Mouse (Mus musculus) adrenal gland, postnatal 25 days (tissue): ENCODE data around the gene Zfhx3. TPM values are rescaled to one million over a fixed set of nuclear protein-coding genes. Genes with fewer than 3 reads are reported as not detected.

Experiments
- DNase-seq: peaks from one replicate; pipeline ENCODE4 v3.0.0; 2021; ENCODE audit warnings: mixed read lengths
- total RNA-seq: library from RNA; stranded (reverse); gene quantifications from 2 replicates; pipeline ENCODE4 v1.2.3, GENCODE M21; 2021

The Zfhx3 gene
- total RNA-seq, 1 experiment from 2014 or later: 56.3 TPM

DNA sequence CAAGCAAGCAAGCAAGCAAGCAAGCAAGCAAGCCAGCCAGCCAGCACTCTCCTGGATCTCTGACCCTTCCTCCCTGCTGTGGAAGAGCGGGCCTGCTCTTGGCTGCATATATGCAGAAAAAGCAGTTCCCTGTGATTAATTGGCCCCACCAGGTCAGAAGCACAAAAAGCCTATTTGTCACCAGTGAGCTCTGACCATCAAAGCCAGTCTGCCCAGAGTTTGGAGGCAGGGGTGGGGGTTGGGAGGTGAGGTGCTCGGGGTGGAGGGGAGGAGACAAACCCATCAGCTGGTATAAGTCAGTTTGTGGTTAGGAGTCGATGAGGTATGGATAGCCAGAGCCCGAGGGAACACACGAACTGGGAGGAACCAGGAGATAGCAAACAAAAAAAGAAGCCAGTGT is 421.0 kb downstream of the Zfhx3 start:
- no peak for DNase-seq

DNA sequence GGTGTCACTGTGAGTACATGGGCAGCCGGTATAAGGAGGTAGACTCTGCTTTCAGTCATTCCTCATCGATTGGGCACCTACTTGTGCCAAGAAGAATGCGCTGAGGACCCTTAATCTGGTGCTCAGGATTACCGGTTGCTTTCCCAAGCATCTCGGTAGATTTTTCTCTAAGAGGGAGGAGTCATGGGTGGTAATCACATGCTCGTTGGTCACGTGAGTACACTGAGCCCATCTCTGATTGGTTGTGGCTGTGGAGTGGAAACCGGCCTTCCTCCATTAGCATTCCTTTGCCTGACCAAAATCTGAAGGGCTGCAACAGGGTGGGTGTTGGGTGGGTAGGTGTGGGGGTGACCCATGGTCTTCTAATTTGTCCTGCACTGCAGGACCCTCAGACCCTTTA is 421.4 kb downstream of the Zfhx3 start:
- no peak for DNase-seq

DNA sequence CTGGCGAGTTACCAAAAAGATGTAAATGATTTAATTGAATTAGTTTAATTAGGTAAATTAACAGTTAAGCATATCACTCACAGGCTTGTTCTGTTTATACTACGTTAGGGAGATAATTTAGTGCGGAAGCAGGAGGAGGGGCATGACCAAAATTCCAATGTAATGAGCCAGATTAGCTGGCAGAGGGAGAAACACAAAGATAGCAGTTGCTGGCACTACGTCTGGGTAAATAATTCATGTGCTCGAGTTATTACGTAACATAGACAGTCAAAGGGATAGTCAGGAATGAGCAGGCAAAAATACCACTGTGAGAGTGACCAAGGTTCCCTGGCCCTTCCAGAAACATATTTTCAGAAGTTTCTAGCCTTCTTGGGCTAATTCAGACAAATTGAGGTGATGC is 426.6 kb downstream of the Zfhx3 start:
- DNase-seq: peak; percentile 11

- no peak for DNase-seq
Measured at GRCm38 (mm10) chr8:108370731-108371130, 428.3 kb downstream of the Zfhx3 start.

DNA sequence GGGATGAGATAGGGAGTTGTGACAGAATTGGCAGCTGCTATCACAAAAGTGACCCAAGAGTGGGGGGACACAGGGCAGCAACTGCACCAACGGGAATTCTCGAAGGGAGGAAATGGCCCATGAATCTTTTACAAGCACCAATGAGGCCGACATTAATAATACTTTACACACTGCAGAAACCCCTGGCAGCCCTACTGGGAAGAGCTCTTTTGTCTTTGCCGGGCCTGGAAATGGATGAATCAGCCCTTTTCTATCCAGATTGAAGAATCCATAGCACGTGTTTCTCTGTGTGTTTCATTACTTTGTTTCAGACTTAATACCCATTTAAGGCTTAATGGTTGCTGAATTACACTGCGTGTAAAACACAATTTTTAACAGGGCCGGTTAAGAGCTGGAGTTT is 430.6 kb downstream of the Zfhx3 start:
- no peak for DNase-seq

- DNase-seq: no peak
Measured at GRCm38 (mm10) chr8:108378036-108378435, 435.6 kb downstream of the Zfhx3 start.

DNA sequence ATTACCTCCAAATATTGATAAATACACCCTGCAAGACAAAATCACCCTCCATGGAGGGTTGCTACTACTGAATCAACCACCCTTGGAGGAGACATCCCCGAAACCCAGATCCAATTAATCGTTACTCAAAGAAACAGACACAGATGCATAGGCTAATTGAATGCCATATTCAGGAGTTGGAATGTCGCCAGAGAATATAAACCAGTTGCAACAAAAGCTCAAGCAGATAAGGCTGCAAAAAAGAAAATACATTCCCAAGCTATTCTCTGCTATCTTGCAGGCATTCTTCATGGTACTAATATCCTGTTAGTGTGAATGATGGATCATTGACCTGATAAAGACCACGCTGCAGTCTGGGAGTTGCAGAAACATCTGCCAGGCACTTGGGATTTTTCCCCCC is 440.7 kb downstream of the Zfhx3 start:
- no peak for DNase-seq

GRCm38 (mm10) chr8:108387160-108387912 is 444.9 kb downstream of the Zfhx3 start:
- DNase-seq: peak; percentile 60

DNA sequence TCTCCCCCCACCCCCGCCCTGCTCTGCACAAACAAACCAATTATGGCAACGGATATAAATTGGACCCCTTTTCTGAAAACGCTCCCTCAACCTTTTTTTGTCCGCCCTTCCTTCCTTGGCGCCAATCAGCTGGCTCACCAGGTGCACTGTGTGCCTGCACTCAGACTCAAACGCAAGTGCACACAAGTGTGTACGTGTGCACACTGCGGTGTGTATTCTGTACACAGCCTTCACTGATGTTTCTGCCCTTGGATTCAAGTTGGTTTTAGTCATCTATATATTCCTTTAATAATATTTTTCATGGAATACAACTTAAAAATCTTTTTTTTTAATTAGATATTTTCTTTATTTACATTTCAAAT is 445.4 kb downstream of the Zfhx3 start:
- DNase-seq: no peak

DNA sequence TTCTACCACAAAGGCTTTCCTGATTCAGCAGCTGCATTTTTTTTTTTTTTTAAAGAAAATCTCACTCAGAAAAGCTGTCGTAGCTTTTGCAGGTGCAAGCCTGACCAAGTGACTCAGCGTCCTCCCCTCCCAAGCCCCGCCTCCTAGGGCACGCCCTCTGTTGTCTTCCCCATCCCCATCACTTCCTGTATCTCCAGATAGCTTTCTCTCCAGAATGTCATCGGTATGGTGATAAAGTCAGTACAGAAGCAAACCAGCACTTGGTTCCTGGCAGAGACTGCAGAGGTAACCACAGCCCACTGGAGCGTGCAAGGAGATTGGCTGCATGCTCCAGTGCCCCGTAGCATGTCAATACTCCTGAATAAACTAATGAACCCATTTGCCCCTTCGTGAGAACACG is 450.5 kb downstream of the Zfhx3 start:
- DNase-seq: no peak

DNA sequence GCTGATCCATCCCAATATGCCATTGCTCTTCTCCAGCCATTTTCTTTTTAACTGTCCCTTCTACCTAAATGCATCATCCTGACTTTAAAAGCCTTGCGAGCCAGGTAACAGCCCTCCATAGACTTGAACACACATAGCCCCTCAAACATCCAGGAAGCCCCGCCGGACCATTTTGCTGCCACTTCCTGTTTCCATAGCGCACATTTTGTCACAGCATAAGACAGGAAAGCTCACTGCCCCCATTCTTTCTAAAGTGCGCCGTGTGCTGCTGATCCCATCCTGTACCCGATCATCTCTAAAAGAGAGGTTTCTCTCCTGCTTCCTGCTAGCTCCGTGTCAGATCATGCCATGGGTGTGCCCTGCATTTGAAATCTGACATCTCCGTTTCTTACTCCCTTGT is 459.7 kb downstream of the Zfhx3 start:
- no peak for DNase-seq

DNA sequence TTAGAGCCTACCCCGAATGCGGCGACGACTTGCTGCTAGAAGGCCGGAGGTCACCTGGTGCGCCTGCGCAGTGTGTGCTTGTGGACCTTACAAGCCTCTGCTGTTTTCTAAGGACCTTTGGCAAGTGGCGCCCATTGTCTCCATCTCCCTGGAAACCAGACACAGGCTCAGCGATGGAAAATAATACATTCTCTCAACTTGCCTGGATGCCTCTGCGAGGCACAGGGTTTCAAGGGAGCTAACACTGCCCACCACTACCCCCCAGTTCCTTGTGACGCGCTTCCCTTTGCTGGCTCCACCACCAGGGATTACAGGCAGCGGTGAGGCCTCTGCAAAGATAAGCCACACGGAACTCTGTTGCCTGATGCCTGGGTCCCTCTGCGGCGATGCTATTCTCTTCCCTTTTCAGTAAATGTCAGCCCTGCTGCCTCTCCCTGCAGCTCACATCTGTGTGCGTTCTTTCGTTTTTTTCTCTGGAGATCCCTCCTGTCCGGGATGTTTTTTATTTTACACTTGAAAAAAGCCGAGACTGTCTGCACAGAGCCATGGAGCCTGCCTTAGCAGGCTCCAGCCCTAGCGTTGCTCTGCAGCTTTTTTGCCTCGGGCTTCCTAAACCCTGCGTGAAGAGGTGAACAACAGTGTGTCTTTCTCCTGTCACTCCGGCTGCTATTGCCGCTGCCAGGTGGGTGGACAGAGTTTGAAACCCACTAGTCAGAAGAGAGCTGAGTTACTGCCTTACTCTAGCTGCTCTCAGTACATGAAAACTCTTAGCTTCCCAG is 464.5 kb downstream of the Zfhx3 start:
- no peak for DNase-seq

- no peak for DNase-seq
Measured at GRCm38 (mm10) chr8:108419162-108419844, 476.9 kb downstream of the Zfhx3 start.

- no peak for DNase-seq
Measured at GRCm38 (mm10) chr8:108422521-108422920, 480.1 kb downstream of the Zfhx3 start.

DNA sequence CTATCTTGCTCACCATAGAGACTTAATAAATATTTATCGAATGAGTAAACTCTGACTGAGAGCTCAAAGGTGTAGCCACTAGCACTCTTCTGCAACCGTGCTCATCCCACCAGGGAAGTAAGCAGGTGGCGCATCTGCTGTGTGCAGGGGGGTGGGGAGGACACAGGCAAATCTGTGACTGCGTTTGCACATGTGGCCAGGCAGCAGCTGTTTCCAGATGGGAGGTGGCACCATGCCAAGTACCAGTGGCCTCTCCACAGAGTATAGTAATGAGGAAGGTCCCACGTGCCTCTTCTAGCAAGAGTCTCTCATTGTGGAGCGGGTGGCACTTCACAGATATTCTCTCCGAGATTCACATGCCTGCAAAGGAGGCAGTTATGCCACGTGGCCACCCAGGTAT is 481.9 kb downstream of the Zfhx3 start:
- DNase-seq: no peak

DNA sequence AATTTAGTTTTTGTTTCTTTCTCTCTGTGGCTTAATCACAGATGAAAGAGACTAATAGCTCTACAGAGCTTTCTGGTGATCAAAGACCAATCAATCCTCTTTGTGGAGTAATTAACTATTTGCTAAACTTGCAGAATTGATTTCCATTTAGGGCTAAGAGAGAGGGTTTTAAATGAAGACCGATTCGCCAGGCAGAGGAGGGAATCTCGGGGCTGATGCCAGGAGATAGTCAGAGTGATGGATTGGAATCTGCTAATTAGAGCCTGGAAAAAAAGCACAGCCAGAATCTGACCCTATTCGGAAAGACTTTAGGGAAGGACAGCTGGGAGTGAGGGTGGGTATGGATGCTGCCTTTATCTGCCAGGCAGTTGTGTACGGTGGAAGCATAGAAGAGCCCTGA is 490.9 kb downstream of the Zfhx3 start:
- DNase-seq: no peak

DNA sequence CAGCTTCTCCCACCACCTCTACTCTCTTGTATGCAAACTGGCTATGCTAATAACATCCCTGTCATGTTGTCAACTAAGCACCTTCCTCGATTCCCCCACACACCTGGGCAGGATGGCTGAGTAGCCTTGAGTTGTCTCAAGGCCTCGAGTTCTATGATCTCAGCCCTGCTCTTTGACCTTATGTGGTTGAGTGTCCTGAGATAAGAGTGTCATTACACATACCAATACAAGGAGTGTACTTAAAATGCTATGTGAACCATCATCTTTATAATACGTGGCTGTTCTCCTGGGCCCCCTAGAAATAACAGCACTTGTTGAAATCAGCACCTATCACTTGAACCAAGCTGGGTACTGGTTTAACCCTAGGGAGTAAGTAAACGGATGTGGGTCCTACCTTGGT is 492.1 kb downstream of the Zfhx3 start:
- DNase-seq: no peak

- DNase-seq: no peak
Measured at GRCm38 (mm10) chr8:108436336-108436735, 493.9 kb downstream of the Zfhx3 start.

DNA sequence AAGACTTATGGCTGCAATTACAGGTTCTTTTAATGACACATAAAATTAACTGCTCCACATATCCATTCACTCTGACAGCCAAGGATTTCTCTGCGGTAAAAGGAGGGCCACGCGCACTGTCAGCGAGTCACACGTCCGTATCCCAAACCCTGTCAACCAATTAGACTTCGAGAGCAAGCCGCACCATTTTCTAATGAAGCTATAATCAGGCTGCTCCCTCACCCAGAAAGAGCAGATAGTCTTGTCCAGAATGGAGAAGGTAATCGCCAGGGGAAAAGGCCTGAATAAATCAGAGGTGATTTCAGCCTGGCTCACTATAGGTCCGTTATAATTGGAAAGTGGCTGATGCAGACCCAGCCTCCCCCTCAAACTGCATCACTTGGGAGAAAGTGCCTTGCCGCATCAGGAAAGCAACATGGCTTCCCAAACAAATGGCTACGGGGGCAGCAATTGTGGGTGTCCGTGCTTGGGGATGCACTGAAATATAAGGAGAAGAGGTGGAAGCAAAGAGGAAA is 494.9 kb downstream of the Zfhx3 start:
- no peak for DNase-seq

DNA sequence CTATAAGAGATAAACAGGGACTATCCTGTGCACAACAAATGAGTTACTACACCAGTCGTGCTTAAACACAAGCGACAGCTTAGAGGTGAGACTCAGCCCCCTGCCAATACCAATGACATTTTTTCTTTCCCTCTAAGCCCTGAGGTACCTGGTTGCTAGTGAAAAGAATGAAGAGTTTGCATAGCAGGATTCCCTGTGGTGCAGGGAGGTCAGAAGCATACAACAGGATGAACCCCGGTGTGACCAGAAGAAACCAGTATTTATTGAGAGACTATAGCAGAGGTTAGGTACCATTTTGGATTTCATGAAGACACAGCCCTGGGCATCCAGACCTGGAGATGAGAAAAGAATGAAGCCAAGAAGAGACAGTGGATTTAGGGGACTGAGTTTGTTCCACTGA is 498.0 kb downstream of the Zfhx3 start:
- DNase-seq: no peak

GRCm38 (mm10) chr8:108450847-108451246 is 508.4 kb downstream of the Zfhx3 start:
- DNase-seq: no peak

GRCm38 (mm10) chr8:108454561-108455311 is 512.3 kb downstream of the Zfhx3 start:
- DNase-seq: no peak
